Mouse (Mus musculus) ES-E14 (cell line): Measurements from ENCODE around the gene Zfp664. TPM values are rescaled to one million over a fixed set of nuclear protein-coding genes. Genes with fewer than 3 reads are reported as not detected.

Experiments
- DNase-seq: peaks from one replicate; pipeline ENCODE4 v3.0.0-alpha.2; 2013; ENCODE audit warnings: low read depth, low spot score
- H3K27ac ChIP-seq: 2 replicates; pipeline ENCODE4 v1.5.1; 2012; ENCODE audit warnings: low read depth, mild to moderate bottlenecking, low read length, moderate library complexity, mixed read lengths; ENCODE audit not compliant: poor library complexity, insufficient read depth, severe bottlenecking
- H3K36me3 ChIP-seq: 2 replicates; pipeline ENCODE4 v1.6.1; 2012; ENCODE audit warnings: mild to moderate bottlenecking, low read length, moderate library complexity, mixed read lengths; ENCODE audit not compliant: control insufficient read depth, poor library complexity, insufficient read depth, severe bottlenecking
- H3K4me1 ChIP-seq, 2 experiments: fragments of 150-350 bp in 1 of 2; sonication (generic) in 1 of 2; 2 replicates each; pipeline ENCODE4 v1.6.1; 2012; ENCODE audit warnings: low read length in 2 of 2, mild to moderate bottlenecking in 1 of 2, mixed read lengths in 1 of 2; ENCODE audit not compliant: control insufficient read depth in 2 of 2, insufficient read depth in 2 of 2, poor library complexity in 1 of 2
- H3K4me3 ChIP-seq, 2 experiments: fragments of 150-350 bp in 1 of 2; sonication (generic) in 1 of 2; 2 replicates each; pipeline ENCODE4 v1.5.1; 2012; ENCODE audit warnings: low read length in 2 of 2, low read depth in 1 of 2, mild to moderate bottlenecking in 1 of 2, mixed read lengths in 1 of 2; ENCODE audit not compliant: insufficient read depth in 1 of 2, poor library complexity in 1 of 2, severe bottlenecking in 1 of 2
- H3K9ac ChIP-seq: 2 replicates; pipeline ENCODE4 v1.6.1; 2012; ENCODE audit warnings: low read depth, mild to moderate bottlenecking, low read length, mixed read lengths; ENCODE audit not compliant: poor library complexity, insufficient read depth, severe bottlenecking
- H3K9me3 ChIP-seq: fragments of 150-350 bp; sonication (generic); 2 replicates; pipeline ENCODE4 v1.6.1; 2012; ENCODE audit warnings: low read depth, mild to moderate bottlenecking, low read length; ENCODE audit not compliant: control insufficient read depth, insufficient read depth
- CHD2 ChIP-seq: IDR thresholded peaks from 2 replicates; pipeline ENCODE4 v1.6.1; 2014; ENCODE audit warnings: mild to moderate bottlenecking, low read depth, low read length, inconsistent platforms
- HCFC1 ChIP-seq: IDR thresholded peaks from 2 replicates; pipeline ENCODE4 v1.6.1; 2012; ENCODE audit warnings: low read length, inconsistent platforms, borderline replicate concordance; ENCODE audit not compliant: insufficient read depth
- MAFK ChIP-seq: IDR thresholded peaks from 2 replicates; pipeline ENCODE4 v1.6.1; 2014; ENCODE audit warnings: mild to moderate bottlenecking, low read depth, low read length, inconsistent platforms; ENCODE audit not compliant: insufficient read depth
- ZC3H11A ChIP-seq: IDR thresholded peaks from 2 replicates; pipeline ENCODE4 v1.6.1; 2012; ENCODE audit warnings: low read depth, mild to moderate bottlenecking, inconsistent platforms, low read length, borderline replicate concordance
- ZNF384 ChIP-seq: IDR thresholded peaks from 2 replicates; pipeline ENCODE4 v1.6.1; 2012; ENCODE audit warnings: low read depth, low read length, inconsistent platforms
- in situ Hi-C, 2 experiments: fragments of 600-800 bp; cut with MboI; formaldehyde crosslinking; loops; one replicate each; pipeline ENCODE4 v1.15.1; 2025; ENCODE audit warnings: low sequenced_read_pairs in 2 of 2, inconsistent platforms in 1 of 2; ENCODE audit not compliant: unreplicated experiment in 2 of 2
- total RNA-seq: library from RNA; depleted of rRNA; stranded (reverse); fragments of 300-350 nt; gene quantifications from 2 replicates; pipeline ENCODE4 v1.2.3, GENCODE M21; 2012

Gene Zfp664
- total RNA-seq, 1 experiment = 27.4 TPM

DNA sequence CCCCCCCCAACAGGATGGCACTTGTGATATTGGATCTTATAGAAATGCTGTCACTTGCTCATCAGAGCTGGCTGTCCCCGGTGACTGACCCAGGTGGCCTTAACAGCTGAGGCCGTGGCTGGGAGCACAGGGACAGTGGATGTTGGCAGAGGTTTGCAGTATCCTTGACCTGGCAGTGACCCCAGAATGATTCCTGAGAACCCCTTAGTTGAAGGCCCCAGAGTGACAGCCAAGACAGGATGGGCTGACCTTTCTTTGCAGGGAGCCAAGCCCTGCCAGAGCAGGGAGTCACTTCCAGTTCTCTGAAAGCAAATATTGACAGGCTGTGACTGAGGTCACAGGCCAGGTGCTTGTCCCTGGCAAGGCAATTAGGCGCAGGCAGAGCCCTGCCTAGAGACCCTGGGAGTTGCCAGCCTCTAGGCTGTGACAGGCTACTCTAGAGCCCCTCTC, 29.5 kb downstream of the Zfp664 start:
- DNase-seq = no peak
- Histone ChIP-seq H3K4me1 (no peaks in the 10 kb centered on the region; a peak in 1 of 4 replicates), H3K27ac (no peak overlapping the region), H3K9ac (no peak overlapping the region), H3K36me3 (peaks cover 2% of the 10 kb centered on the region; the same call in 1 of the 2 replicates), H3K9me3 (no peaks in the 10 kb centered on the region), H3K4me3 (no peak overlapping the region)
- in situ Hi-C loops = no loop called here
- TF ChIP-seq CHD2 (no peak), MAFK (no peak), ZC3H11A (no peak), ZNF384 (no peak), HCFC1 (no peak)

- H3K4me1 ChIP-seq = no peaks in the 10 kb centered on the region; a peak in 1 of 4 replicates
- no peak overlapping the region for H3K9ac ChIP-seq
- H3K9me3 ChIP-seq = no peaks in the 10 kb centered on the region
- no peak overlapping the region for H3K27ac ChIP-seq
- no peak for DNase-seq
- TF ChIP-seq ZC3H11A (no peak), HCFC1 (no peak), ZNF384 (no peak), CHD2 (no peak), MAFK (no peak)
- H3K36me3 ChIP-seq = no peaks in the 10 kb centered on the region
- no peak overlapping the region for H3K4me3 ChIP-seq
- in situ Hi-C loops = no loop called here
These were observed 33.6 kb downstream of the Zfp664 start for GRCm38 (mm10) chr5:124896135-124896534.

DNA sequence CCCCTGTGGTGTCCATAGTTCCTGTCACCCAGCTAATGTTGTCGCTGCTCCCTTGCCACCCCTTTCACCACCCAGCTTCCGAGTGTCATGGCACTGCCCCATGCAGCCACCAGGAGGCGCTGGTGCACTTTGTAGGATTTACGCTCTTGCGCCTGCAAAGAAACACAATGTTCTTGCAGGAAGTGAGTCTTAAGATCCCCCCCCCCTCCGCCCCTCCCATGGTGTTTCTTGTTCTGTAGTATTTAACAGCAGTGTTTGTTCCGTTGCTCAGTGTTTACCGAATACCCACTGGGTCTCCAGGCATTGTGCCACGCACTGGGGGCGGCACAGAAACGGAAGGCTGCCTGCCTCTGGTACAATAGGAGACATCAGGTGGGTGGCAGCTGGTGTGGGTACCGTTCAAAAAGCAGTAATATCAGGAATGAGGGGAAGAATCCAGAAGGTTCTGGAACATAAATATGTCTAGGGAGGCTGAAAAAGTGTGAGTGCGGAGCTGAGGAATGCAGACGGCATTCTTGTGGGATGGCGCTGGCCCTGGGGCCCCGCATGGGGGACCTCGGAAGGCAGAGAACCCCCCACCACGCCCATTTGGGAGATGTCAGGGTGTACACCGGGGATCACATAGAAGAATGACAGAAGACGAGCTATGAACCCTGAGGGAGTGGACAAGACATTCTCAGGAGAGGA, 37.6 kb downstream of the Zfp664 start:
- Histone ChIP-seq H3K36me3 (no peaks in the 10 kb centered on the region), H3K4me1 (no peaks in the 10 kb centered on the region), H3K4me3 (no peak overlapping the region), H3K27ac (no peak overlapping the region), H3K9me3 (no peaks in the 10 kb centered on the region), H3K9ac (no peak overlapping the region)
- in situ Hi-C loops = loop anchor here in 1 of 2 experiments (10.0 kb wide), 1 partner anchor 355 kb away; no protein-coding TSS in a partner anchor
- TF ChIP-seq CHD2 = no peak
- no peak for TF ChIP-seq MAFK
- peak; percentile 58; the same call in 1 of the 2 replicates for TF ChIP-seq ZC3H11A
- DNase-seq = peak; percentile 58

GRCm38 (mm10) chr5:124900738-124901490, 38.4 kb downstream of the Zfp664 start:
- Histone ChIP-seq H3K36me3 (no peaks in the 10 kb centered on the region), H3K4me3 (no peak overlapping the region), H3K4me1 (no peaks in the 10 kb centered on the region), H3K27ac (no peak overlapping the region), H3K9me3 (no peaks in the 10 kb centered on the region), H3K9ac (no peak overlapping the region)
- in situ Hi-C loops = loop anchor here in 1 of 2 experiments (10.0 kb wide), 1 partner anchor 354 kb away; no protein-coding TSS in a partner anchor
- DNase-seq = no peak
- TF ChIP-seq CHD2 (no peak), ZNF384 (no peak), MAFK (no peak)
